Mouse (Mus musculus) left cerebral cortex, adult 2 months (tissue): ENCODE results near the gene Cbfa2t2. TPM values are rescaled to one million over a fixed set of nuclear protein-coding genes. Genes with fewer than 3 reads are reported as not detected.
"Not testable (repeated sequence)": the region's sequence is repeated elsewhere in the genome, so short reads cannot be mapped to it uniquely, and the experiment has no call there.

Source experiments
- DNase-seq, 2 experiments: peaks; one replicate each; pipeline ENCODE4 v3.0.0; 2021 to 2022; ENCODE audit warnings: low spot score in 2 of 2, mixed read lengths in 1 of 2; ENCODE audit errors: extremely low spot score in 1 of 2
- H3K27ac ChIP-seq: fragments of 200-600 bp; 2 replicates; pipeline ENCODE4 v1.8.1; 2022
- H3K4me3 ChIP-seq: fragments of 200-600 bp; 2 replicates; pipeline ENCODE4 v1.8.1; 2022
- CTCF ChIP-seq: fragments of 200-600 bp; IDR thresholded peaks from 2 replicates; pipeline ENCODE4 v1.8.1; 2022; ENCODE audit warnings: antibody characterized with exemption, mild to moderate bottlenecking, moderate library complexity
- intact Hi-C: fragments of 180-260 bp; cut with DNase I; formaldehyde crosslinking; loops from one replicate; pipeline ENCODE4 v1.15.1; 2025
- total RNA-seq, 2 experiments: library from RNA; stranded (reverse); gene quantifications; 2 replicates each; pipeline ENCODE4 v1.2.3; 2021

Gene Cbfa2t2
- total RNA-seq, 2 experiments from 2014 or later = 54.3 to 57.4 TPM

DNA sequence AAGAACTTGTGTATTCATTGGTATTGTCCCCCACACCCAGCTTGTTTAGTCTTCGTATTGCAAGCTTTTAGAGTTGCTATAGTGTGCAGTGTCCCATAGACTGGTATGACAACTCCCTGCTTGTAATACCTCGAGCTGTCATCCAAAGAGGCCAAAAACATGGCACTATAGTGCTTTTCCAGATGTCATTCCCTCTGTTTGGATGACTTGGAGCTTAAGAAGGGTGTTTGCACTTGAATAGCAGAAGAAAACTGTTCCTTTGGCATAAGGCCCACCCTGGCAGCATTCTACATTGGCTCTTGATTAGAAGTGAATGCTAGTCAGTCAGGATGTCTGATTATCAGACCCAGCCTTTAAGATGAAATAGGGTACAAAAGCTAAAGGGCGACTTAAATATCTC lies 40.7 kb downstream of the Cbfa2t2 start:
- intact Hi-C loops = no loop called here
- no peak for DNase-seq
- no peak for TF ChIP-seq CTCF
- no peak overlapping the region for H3K4me3 ChIP-seq
- no peak overlapping the region for H3K27ac ChIP-seq

DNA sequence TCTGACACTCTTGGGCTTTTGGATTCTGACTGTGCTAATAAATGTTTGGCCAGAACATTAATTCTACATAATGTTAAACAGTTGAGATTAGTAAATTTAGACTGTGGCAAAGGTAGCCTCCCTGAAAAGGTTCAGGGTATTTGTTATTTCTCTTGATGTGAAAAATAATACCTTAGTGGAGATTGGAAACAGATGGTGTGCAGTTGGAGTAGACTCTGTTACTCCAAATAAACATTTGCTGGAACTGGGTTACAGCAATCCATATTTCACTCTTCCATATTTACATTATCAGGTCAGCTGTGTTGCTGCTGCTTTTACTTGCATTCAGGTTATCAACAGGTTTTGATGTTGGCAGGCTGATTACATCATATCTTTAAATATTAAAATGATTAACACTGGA lies 55.5 kb downstream of the Cbfa2t2 start:
- intact Hi-C loops = no loop called here
- Histone ChIP-seq H3K4me3 (no peak overlapping the region), H3K27ac (no peak overlapping the region)
- TF ChIP-seq CTCF = no peak
- no peak for DNase-seq

DNA sequence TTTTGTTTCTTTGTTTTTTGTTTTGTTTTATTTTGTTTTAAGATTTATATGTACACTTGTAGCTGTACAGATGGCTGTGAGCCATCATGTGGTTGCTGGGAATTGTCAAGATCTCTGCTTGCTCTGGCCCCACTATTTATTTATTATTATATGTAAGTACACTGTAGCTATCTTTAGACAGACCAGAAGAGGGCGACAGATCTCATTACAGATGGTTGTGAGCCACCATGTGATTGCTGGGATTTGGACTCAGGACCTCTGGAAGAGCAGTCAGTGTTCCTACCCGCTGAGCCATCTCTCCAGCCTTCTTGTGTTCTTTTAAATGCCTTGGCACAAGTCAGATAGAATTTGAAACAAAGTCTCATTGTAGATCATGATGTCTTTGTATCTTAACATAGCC lies 57.3 kb downstream of the Cbfa2t2 start:
- intact Hi-C loops, H3K4me3 ChIP-seq, DNase-seq, H3K27ac ChIP-seq: not testable (repeated sequence)
- peak; percentile 22 for TF ChIP-seq CTCF

- DNase-seq = no peak
- no peak for TF ChIP-seq CTCF
- intact Hi-C loops = no loop called here
- H3K27ac ChIP-seq = no peak overlapping the region
- no peak overlapping the region for H3K4me3 ChIP-seq
Observed at GRCm38 (mm10) chr2:154495021-154495420, 58.7 kb downstream of the Cbfa2t2 start.

DNA sequence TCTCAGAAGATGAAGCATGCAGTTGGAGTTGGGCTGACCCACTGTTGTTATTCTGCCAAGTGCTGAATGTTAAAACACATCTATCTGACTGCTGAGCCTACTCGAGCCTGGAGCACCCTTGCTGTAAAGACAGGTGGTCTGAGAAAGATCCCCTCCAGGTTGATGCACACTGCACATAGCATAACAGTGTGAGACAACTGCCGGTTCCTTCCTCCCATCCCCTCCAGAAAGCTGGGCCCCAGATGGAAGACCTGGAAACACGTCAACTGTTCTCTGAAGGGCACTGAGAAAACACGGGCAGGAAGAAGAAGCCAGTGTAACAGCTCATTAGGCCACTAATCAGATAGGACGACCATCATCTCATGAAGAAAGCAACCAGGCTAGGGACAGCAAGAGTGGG lies 62.3 kb downstream of the Cbfa2t2 start:
- intact Hi-C loops = no loop called here
- TF ChIP-seq CTCF = no peak
- no peak overlapping the region for H3K4me3 ChIP-seq
- H3K27ac ChIP-seq = no peak overlapping the region; the same call in 1 of the 2 replicates
- DNase-seq = no peak

DNA sequence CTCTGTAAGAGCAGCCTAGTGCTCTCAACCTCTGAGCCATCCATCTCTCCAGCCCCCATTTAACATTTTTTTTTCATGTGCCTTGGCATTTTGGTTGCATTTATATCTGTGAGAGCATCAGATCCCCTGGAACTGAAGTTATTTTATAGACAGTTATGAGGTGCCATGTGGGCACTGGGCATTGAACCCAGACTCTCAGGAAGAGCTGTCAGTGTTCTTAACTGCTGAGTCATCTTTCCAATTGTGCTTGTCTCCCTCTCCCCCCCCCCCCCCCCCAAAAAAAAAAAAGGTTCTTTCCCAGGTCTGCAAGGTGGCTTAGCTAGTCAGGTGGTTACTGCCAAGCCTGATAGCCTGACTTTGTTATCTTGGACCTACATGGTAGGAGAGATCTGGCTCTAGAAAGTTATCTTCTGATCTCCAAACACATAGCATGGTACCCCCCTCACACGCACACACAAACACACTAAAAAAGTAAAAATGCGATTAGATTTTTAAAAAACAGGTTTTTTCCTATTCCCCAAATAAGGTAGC lies 63.5 kb downstream of the Cbfa2t2 start:
- no peak for DNase-seq
- TF ChIP-seq CTCF = no peak
- intact Hi-C loops = no loop called here

DNA sequence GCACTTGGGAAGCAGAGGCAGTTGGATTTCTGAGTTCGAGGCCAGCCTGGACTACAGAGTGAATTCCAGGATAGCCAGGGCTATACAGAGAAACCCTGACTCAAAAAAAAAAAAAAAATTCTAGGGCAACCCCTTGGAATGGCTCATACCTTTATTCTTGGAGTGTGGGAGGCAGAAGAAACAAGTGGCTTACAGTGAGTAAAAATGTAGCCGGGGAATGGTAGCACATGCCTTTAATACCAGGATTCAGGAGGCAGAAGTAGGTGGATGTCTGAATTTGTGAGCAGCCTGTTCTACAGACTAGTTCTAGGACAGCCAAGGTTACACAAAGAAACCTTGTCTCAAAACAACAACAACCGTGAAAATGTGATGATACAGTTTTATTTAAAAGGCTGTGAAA lies 64.5 kb downstream of the Cbfa2t2 start:
- intact Hi-C loops = no loop called here
- H3K27ac ChIP-seq = no peak overlapping the region
- DNase-seq = no peak
- TF ChIP-seq CTCF = no peak
- no peak overlapping the region for H3K4me3 ChIP-seq

More for the DNA sequence above, 63.5 kb downstream of the Cbfa2t2 start:
- Histone ChIP-seq H3K4me3 (no peak overlapping the region), H3K27ac (no peak overlapping the region)

GRCm38 (mm10) chr2:154507076-154507475 lies 70.8 kb downstream of the Cbfa2t2 start:
- intact Hi-C loops = no loop called here
- peak overlapping the region; percentile 75 for H3K27ac ChIP-seq

GRCm38 (mm10) chr2:154507566-154508283 lies 71.4 kb downstream of the Cbfa2t2 start:
- H3K27ac ChIP-seq = peak overlapping the region; percentile 75
- peak; percentile 1; the same call in 1 of the 2 replicates for TF ChIP-seq CTCF
- DNase-seq = peak; percentile 31 to 35
- H3K4me3 ChIP-seq = no peak overlapping the region
- intact Hi-C loops = no loop called here

More at GRCm38 (mm10) chr2:154507076-154507475, 70.8 kb downstream of the Cbfa2t2 start:
- no peak for TF ChIP-seq CTCF
- DNase-seq = no peak
- no peak overlapping the region for H3K4me3 ChIP-seq

DNA sequence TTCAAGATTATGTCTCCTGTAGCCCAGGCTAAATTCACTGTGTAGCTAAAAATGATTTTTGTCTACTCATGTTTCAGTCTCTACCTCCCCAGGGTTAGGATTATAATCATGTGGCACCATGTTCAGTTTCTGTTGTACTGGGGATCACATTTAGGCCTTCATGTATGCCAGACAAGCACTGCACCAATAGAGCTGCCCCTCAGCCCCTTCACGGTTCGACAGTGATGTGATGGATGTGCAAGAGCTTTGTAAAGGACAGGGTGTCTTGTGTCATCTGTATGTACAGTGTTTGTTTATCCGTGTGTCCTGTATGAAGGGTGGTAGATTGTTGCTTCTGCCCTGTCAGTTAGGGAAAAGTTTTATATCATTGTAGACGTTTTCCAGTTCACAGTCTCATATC lies 72.2 kb downstream of the Cbfa2t2 start:
- DNase-seq = no peak
- no peak overlapping the region for H3K4me3 ChIP-seq
- TF ChIP-seq CTCF = no peak
- intact Hi-C loops = no loop called here
- peak overlapping the region; percentile 17; the same call in 1 of the 2 replicates for H3K27ac ChIP-seq

DNA sequence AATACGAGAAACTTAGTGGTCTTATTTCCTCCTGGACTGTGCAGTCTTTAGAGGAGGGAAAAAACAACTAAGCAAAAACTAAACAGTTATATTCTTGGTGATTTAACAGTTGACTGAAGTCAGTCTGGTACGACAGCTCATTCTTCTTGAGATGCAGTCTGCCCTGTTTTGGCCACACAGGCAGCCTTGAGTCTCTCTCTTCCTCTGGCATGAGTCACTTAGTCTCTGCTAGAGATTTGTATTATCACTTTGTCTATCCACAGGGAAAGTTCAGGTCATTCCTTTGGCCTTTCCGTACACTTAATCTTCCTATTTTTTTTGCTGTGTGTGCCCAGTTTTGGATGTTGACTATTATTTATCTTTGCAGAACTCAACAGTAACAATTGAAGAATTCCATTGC lies 73.9 kb downstream of the Cbfa2t2 start:
- intact Hi-C loops = no loop called here
- Histone ChIP-seq H3K27ac (no peak overlapping the region), H3K4me3 (no peak overlapping the region)
- DNase-seq = no peak
- TF ChIP-seq CTCF = no peak

- peak overlapping the region; percentile 16; the same call in 1 of the 2 replicates for H3K27ac ChIP-seq
- H3K4me3 ChIP-seq = no peak overlapping the region
- intact Hi-C loops = no loop called here
- no peak for DNase-seq
- no peak for TF ChIP-seq CTCF
Observed at GRCm38 (mm10) chr2:154516944-154517343, 80.7 kb downstream of the Cbfa2t2 start.

GRCm38 (mm10) chr2:154517424-154517823 lies 81.1 kb downstream of the Cbfa2t2 start:
- intact Hi-C loops = no loop called here
- no peak for DNase-seq
- Histone ChIP-seq H3K27ac (peak overlapping the region; percentile 16; the same call in 1 of the 2 replicates), H3K4me3 (no peak overlapping the region)
- TF ChIP-seq CTCF = no peak
